Mouse (Mus musculus): Measurements from ENCODE around the gene Tdgf1. TPM values are rescaled to one million over a fixed set of nuclear protein-coding genes. Genes with fewer than 3 reads are reported as not detected.

Gene Tdgf1
- polyA plus RNA-seq, 1 experiment = not detected

DNA sequence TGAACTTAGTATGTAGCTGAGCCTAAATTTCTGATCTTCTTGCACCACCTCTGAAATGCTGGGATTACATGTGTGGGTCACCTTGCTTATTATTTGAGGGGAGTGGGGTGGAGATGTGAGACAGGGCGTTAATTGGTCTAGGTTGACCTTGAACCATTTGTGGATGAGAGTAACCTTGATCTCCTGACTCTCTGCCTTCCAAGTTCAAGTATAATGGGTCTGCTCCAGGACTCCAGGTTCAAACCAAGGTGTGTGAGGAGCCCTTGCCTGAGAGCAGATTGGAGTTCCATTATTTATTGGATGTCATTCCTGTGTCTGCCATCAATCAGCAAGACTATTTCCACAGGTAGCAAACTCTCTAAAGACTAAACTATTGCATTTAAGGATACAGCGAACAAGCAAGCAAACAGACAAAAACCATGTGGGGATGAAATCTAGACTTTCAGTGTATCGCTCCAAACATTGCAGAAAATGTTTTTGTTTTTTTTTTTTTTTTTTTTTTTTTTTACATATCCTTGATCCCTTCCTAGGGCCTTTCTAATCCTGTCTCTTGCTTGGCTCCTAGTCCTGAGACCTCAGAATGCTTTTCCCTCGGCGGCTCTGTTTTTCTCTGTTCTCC is 7.1 kb upstream of the Tdgf1 start:
- Histone ChIP-seq H3K27me3 (ENCODE audit: control insufficient read depth, insufficient read depth, insufficient read length) (peaks cover 30% of the 10 kb centered on the region), H3K36me3 (ENCODE audit: control insufficient read depth, insufficient read depth) (no peaks in the 10 kb centered on the region), H3ac (ENCODE audit: control insufficient read depth, insufficient read length, low read depth) (no peak overlapping the region), H3K4me3 (ENCODE audit: insufficient read depth, poor library complexity, severe bottlenecking) (no peak overlapping the region), H3K79me3 (ENCODE audit: low read depth) (no peaks in the 10 kb centered on the region), H3K79me2 (ENCODE audit: control insufficient read depth, insufficient read depth) (no peaks in the 10 kb centered on the region)
- TF ChIP-seq USF1 (IDR thresholded peaks at IDR 0.05; ENCODE audit: low read depth) (no peak), MYOG (IDR thresholded peaks at IDR 0.05; ENCODE audit: control insufficient read depth, extremely low read depth, insufficient read length) (no peak), MAX (IDR thresholded peaks at IDR 0.05) (no peak), FOSL1 (IDR thresholded peaks at IDR 0.05; ENCODE audit: insufficient read depth, low read length, poor library complexity, severe bottlenecking) (no peak)

DNA sequence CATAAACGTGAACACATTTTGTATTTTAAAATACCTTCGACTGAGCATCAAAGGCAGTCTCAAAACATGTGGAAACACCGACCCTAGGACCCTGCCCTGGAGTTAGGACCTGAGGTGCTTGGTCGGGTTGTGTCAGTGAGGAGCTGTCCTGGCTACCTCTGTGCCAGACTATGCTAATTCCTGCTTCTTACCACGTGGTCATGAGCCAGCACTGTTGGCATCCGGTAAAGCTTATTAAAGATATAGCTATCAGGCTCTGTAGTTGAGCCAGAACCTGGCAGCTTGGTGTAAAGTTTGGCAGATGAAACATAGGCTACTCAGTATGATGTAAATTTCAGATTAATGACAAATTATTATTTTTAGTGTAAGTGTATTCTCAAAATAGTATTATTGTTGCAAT is 6.4 kb upstream of the Tdgf1 start:
- no peak overlapping the region for H3ac ChIP-seq (ENCODE audit: control insufficient read depth, insufficient read length, low read depth)
- no peaks in the 10 kb centered on the region for H3K36me3 ChIP-seq (ENCODE audit: control insufficient read depth, insufficient read depth)
- H3K79me2 ChIP-seq (ENCODE audit: control insufficient read depth, insufficient read depth) = no peaks in the 10 kb centered on the region
- H3K27me3 ChIP-seq (ENCODE audit: control insufficient read depth, insufficient read depth, insufficient read length) = peaks cover 34% of the 10 kb centered on the region
- no peaks in the 10 kb centered on the region for H3K79me3 ChIP-seq (ENCODE audit: low read depth)
- H3K4me3 ChIP-seq (ENCODE audit: insufficient read depth, poor library complexity, severe bottlenecking) = no peak overlapping the region
- TF ChIP-seq CTCF (IDR thresholded peaks at IDR 0.05; ENCODE audit: control insufficient read depth, insufficient read depth, insufficient read length) (no peak), MYOG (IDR thresholded peaks at IDR 0.05; ENCODE audit: control insufficient read depth, extremely low read depth, insufficient read length) (no peak), MYOD1 (IDR thresholded peaks at IDR 0.05; ENCODE audit: control insufficient read depth, insufficient read length, low read depth) (no peak), CEBPB (IDR thresholded peaks at IDR 0.05; ENCODE audit: low read depth) (no peak), MAX (IDR thresholded peaks at IDR 0.05) (no peak), USF1 (IDR thresholded peaks at IDR 0.05; ENCODE audit: low read depth) (no peak), FOSL1 (IDR thresholded peaks at IDR 0.05; ENCODE audit: insufficient read depth, low read length, poor library complexity, severe bottlenecking) (no peak)

DNA sequence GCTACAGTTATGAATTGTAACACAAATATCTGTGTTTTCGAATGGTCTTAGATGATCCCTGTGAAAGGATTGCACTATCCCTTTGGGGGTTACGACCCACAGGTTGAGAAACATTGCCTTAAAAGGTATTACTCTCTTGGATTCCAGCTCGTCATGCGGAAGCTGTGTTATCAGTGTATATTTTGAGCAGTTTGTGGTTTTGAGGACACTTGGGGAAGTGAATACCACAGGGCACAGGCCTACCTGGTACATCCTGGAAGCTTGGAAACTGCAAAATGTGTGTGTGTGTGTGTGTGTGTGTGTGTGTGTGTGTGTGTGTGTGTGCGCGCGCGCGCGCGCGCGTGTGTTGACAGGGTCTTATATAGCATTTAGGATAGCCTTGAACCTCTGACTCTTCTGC is 5.9 kb upstream of the Tdgf1 start:
- H3K27me3 ChIP-seq (ENCODE audit: control insufficient read depth, insufficient read depth, insufficient read length) = peaks cover 39% of the 10 kb centered on the region

DNA sequence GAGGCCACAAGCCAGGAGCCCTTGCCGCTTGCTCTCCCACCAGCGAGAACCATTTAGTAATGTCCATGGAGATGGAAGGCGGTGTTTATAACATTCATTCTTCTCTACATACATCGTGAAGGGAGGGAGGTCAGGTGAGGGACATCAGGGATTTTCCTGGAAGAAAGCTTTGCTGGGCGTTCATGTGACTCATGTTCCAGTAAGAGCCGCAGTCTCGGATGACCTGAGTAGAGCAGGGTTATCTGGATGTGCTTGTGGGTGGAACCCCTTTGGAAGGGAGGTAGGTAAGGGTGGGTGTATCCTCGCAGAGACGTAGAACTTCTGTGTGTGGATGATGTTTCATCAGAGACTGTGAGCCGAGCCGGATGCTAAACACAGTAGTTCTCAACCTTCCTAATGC is 5.4 kb upstream of the Tdgf1 start, which contains the start of gene Lrrc2:
TSS of gene Lrrc2 (plus strand) at position 149 of the 400 bp plus-strand sequence.
- H3K4me3 ChIP-seq (ENCODE audit: insufficient read depth, poor library complexity, severe bottlenecking) = no peak within 1 kb of the TSS
- peaks cover 42% of the 10 kb centered on the region for H3K27me3 ChIP-seq (ENCODE audit: control insufficient read depth, insufficient read depth, insufficient read length)
- TF ChIP-seq FOSL1 (IDR thresholded peaks at IDR 0.05; ENCODE audit: insufficient read depth, low read length, poor library complexity, severe bottlenecking) = no peak
- no peak for TF ChIP-seq MAX (IDR thresholded peaks at IDR 0.05)
- no peak for TF ChIP-seq CTCF (IDR thresholded peaks at IDR 0.05; ENCODE audit: control insufficient read depth, insufficient read depth, insufficient read length)
- no peak for TF ChIP-seq USF1 (IDR thresholded peaks at IDR 0.05; ENCODE audit: low read depth)
- no peak for TF ChIP-seq MYOD1 (IDR thresholded peaks at IDR 0.05; ENCODE audit: control insufficient read depth, insufficient read length, low read depth)
- no peak for TF ChIP-seq MYOG (IDR thresholded peaks at IDR 0.05; ENCODE audit: control insufficient read depth, extremely low read depth, insufficient read length)
- no peak for TF ChIP-seq CEBPB (IDR thresholded peaks at IDR 0.05; ENCODE audit: low read depth)

More for the DNA sequence above, 5.9 kb upstream of the Tdgf1 start:
- H3ac ChIP-seq (ENCODE audit: control insufficient read depth, insufficient read length, low read depth) = no peak overlapping the region
- no peaks in the 10 kb centered on the region for H3K79me3 ChIP-seq (ENCODE audit: low read depth)
- TF ChIP-seq FOSL1 (IDR thresholded peaks at IDR 0.05; ENCODE audit: insufficient read depth, low read length, poor library complexity, severe bottlenecking) (no peak), CEBPB (IDR thresholded peaks at IDR 0.05; ENCODE audit: low read depth) (no peak), MYOD1 (IDR thresholded peaks at IDR 0.05; ENCODE audit: control insufficient read depth, insufficient read length, low read depth) (no peak)
- no peaks in the 10 kb centered on the region for H3K36me3 ChIP-seq (ENCODE audit: control insufficient read depth, insufficient read depth)
- no peaks in the 10 kb centered on the region for H3K79me2 ChIP-seq (ENCODE audit: control insufficient read depth, insufficient read depth)
- H3K4me3 ChIP-seq (ENCODE audit: insufficient read depth, poor library complexity, severe bottlenecking) = no peak overlapping the region

DNA sequence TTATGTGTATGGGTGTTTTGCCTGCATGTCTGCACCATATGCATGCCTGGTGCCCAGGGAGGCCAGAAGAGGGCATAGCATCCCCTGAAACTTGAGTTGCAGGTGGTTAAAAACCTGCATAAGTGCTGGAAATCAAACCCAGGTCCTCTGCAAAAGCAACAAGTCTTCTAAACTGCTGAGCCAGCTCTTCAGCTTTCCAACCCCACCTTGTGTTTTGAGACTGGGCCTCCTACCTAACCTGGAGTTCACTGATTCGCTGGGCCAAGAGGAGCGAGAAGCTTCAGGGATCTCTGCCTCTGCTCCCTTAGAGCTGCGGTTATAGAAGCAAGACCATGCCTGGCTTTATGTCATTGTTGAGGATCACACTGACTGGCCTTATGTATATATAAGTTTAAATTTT is 4.2 kb upstream of the Tdgf1 start:
- TF ChIP-seq MAX (IDR thresholded peaks at IDR 0.05) = no peak
- no peak for TF ChIP-seq MYOD1 (IDR thresholded peaks at IDR 0.05; ENCODE audit: control insufficient read depth, insufficient read length, low read depth)
- no peak for TF ChIP-seq CTCF (IDR thresholded peaks at IDR 0.05; ENCODE audit: control insufficient read depth, insufficient read depth, insufficient read length)
- H3K27me3 ChIP-seq (ENCODE audit: control insufficient read depth, insufficient read depth, insufficient read length) = peaks cover 32% of the 10 kb centered on the region

More for the DNA sequence above, 5.4 kb upstream of the Tdgf1 start, which contains the start of gene Lrrc2:
- Histone ChIP-seq H3K79me2 (ENCODE audit: control insufficient read depth, insufficient read depth) (no peaks in the 10 kb centered on the region), H3K79me3 (ENCODE audit: low read depth) (no peaks in the 10 kb centered on the region), H3K36me3 (ENCODE audit: control insufficient read depth, insufficient read depth) (no peaks in the 10 kb centered on the region), H3ac (ENCODE audit: control insufficient read depth, insufficient read length, low read depth) (no peak within 1 kb of the TSS)

DNA sequence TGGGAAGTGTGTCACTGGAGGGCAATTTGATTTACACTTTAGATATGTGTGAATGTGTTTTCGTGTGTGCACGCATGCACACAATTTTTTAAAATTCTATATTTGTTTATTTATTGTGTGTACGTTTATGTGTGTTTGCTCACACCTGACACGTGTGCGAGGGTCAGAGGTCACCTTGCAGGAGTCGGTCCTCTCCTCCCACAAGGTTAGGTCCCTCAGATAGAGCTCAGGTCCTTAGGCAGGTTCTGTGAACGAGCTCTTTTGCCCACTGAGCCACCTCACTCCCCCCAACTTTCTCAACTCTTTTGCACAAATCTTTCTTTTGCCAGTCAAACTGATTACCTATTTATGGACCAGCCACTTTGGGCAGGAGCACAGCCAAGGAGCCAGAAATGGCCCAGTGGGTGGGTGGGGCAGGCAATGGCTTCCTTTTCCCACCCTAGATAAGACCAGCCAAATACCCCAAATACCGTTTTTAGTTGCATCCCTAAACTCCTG is 2.9 kb upstream of the Tdgf1 start:
- H3K27me3 ChIP-seq (ENCODE audit: control insufficient read depth, insufficient read depth, insufficient read length) = peaks cover 29% of the 10 kb centered on the region
- no peaks in the 10 kb centered on the region for H3K36me3 ChIP-seq (ENCODE audit: control insufficient read depth, insufficient read depth)
- no peak overlapping the region for H3K4me3 ChIP-seq (ENCODE audit: insufficient read depth, poor library complexity, severe bottlenecking)
- H3ac ChIP-seq (ENCODE audit: control insufficient read depth, insufficient read length, low read depth) = no peak overlapping the region
- TF ChIP-seq USF1 (IDR thresholded peaks at IDR 0.05; ENCODE audit: low read depth) (no peak), CTCF (IDR thresholded peaks at IDR 0.05; ENCODE audit: control insufficient read depth, insufficient read depth, insufficient read length) (no peak), MAX (IDR thresholded peaks at IDR 0.05) (no peak), MYOD1 (IDR thresholded peaks at IDR 0.05; ENCODE audit: control insufficient read depth, insufficient read length, low read depth) (no peak), FOSL1 (IDR thresholded peaks at IDR 0.05; ENCODE audit: insufficient read depth, low read length, poor library complexity, severe bottlenecking) (no peak), CEBPB (IDR thresholded peaks at IDR 0.05; ENCODE audit: low read depth) (no peak), MYOG (IDR thresholded peaks at IDR 0.05; ENCODE audit: control insufficient read depth, extremely low read depth, insufficient read length) (no peak)
- H3K79me3 ChIP-seq (ENCODE audit: low read depth) = no peaks in the 10 kb centered on the region
- no peaks in the 10 kb centered on the region for H3K79me2 ChIP-seq (ENCODE audit: control insufficient read depth, insufficient read depth)

More for the DNA sequence above, 4.2 kb upstream of the Tdgf1 start:
- no peaks in the 10 kb centered on the region for H3K79me3 ChIP-seq (ENCODE audit: low read depth)
- H3K79me2 ChIP-seq (ENCODE audit: control insufficient read depth, insufficient read depth) = no peaks in the 10 kb centered on the region
- H3K36me3 ChIP-seq (ENCODE audit: control insufficient read depth, insufficient read depth) = no peaks in the 10 kb centered on the region
- no peak overlapping the region for H3ac ChIP-seq (ENCODE audit: control insufficient read depth, insufficient read length, low read depth)
- no peak overlapping the region for H3K4me3 ChIP-seq (ENCODE audit: insufficient read depth, poor library complexity, severe bottlenecking)
